Mouse (Mus musculus) retina, postnatal 1 day (tissue): ENCODE results near the gene Olfr154.
"Not testable (repeated sequence)": the region's sequence is repeated elsewhere in the genome, so short reads cannot be mapped to it uniquely, and the experiment has no call there.

Experiments used
- DNase-seq: peaks from one replicate; pipeline ENCODE4 v3.0.0-alpha.2; 2012

The Olfr154 gene

GRCm38 (mm10) chr2:85664355-85664754, at the start of gene Olfr154:
Gene Olfr154 (minus strand): TSS chr2:85664455.
- DNase-seq, result not testable (repeated sequence)

- DNase-seq, result no peak
Measured at GRCm38 (mm10) chr2:85711159-85711558, 46.9 kb upstream of the Olfr154 start.

GRCm38 (mm10) chr2:85710680-85711079, 46.4 kb upstream of the Olfr154 start:
- DNase-seq, result not testable (repeated sequence)

- DNase-seq, result no peak
Measured at GRCm38 (mm10) chr2:85689131-85689530, 24.9 kb upstream of the Olfr154 start, which contains the start of gene Olfr1008. Gene Olfr1008 (plus strand): TSS chr2:85689431.

GRCm38 (mm10) chr2:85678667-85679066, 14.4 kb upstream of the Olfr154 start, which contains the start of gene Olfr1006:
Gene Olfr1006 (minus strand): TSS chr2:85678767.
- no peak for DNase-seq

GRCm38 (mm10) chr2:85650604-85651003, 13.7 kb downstream of the Olfr154 start, which contains the start of gene Olfr1002:
Gene Olfr1002 (minus strand): TSS chr2:85650704.
- no peak for DNase-seq
